ENCODE assay signal across 12 mouse cellular contexts in the genomic region with DNA sequence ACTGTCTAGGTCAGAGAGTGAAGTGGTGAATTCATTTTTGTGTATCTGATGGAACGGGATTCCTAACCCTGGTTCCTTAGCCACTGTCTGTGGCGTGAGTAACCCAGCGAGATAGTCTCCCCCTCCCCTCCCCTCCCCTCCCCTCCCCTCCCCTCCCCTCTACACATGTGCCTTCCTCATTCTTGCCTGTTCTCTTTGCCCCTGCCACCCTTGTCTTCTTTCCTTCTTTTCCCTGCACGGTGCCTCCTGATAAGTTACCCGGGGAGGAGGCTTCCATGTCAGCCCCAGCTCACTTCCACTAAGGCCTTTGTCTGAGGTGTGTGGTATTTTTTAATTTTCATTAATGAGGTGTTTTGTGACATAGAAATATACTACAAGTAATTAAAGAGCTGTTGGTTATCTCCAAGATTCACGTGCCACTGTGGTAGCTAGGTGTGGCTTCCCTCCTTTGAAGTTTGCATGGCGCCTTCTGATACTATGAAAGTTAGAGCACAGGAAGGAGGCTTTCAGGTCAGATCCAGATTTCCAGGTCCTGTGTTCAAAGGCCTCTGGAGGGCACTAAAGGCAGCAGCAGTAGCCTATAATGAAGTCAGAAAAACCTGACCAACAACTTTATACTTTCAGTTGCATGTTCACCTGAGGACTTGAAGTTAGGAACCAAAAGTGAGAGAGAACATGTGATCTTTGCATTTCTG. TPM values are rescaled to one million over a fixed set of nuclear protein-coding genes. Genes with fewer than 3 reads are reported as not detected.
DNase-seq lines count a peak whose midpoint lies in the region; ATAC-seq lines count a peak whose summit lies in the region.
"Had no signal": no experiment of that assay in that cellular context is flagged by ENCODE, and none has a peak within 500 bp of the region (broad histone marks: within the 10 kb centered on the region; RNA-seq: fewer than 3 reads in every experiment).

No protein-coding gene starts in this region.

- DNase-seq in CD4-positive helper T cell, adult 2 months (ENCODE audit: low read depth, low spot score): peak; percentile 49
- peak; percentile 47 for DNase-seq in lung, postnatal 36 days
- no peak for DNase-seq in embryo, embryonic 11 days
- no peak for DNase-seq in cerebellum, adult 18-20 months
- DNase-seq in ovary, adult 18-20 months (ENCODE audit: low spot score): no peak
- DNase-seq: adrenal gland, postnatal 14 days; heart, postnatal 36 days; left cerebral cortex, postnatal 4 days; right cerebral cortex, postnatal 14 days; thymus, postnatal 14 days had no signal

- peak; percentile 61 for ATAC-seq in CD4-positive, CD25-positive, alpha-beta regulatory T cell, adult 4 months
- peak; percentile 60 for ATAC-seq in inflammation-experienced regulatory T-cells, adult 6 months

RNA-seq across cellular contexts. Expression of a gene that starts 57.4 kb away (rescaled TPM):
- 10 to 100 TPM; 17.9 to 21.0 TPM for polyA plus RNA-seq in CD4-positive, CD25-positive, alpha-beta regulatory T cell, adult 4 months (2017; shearing (Covaris generic))
- polyA plus RNA-seq in inflammation-experienced regulatory T-cells, adult 6 months (2017; shearing (Covaris generic)): 10 to 100 TPM; 13.7 to 21.7 (median 17.0) TPM

Comparison
In these comparisons a context has a peak if more than half of its experiments do, and no peak if none do; other contexts are left out.
1. DNase-seq: peak in CD4-positive helper T cell, adult 2 months (single experiment) and lung, postnatal 36 days (single experiment); none in embryo, embryonic 11 days (single experiment), cerebellum, adult 18-20 months (0 of 2) and ovary, adult 18-20 months (single experiment).